Mouse (Mus musculus) erythroblast, embryonic 14.5 days (primary cell): ENCODE measurements around the gene Csf2rb2.

Experiments
- GATA1 ChIP-seq: IDR thresholded peaks from 2 replicates; pipeline ENCODE4 v1.6.1; 2012; ENCODE audit warnings: low read length, inconsistent platforms, mixed read lengths
- TAL1 ChIP-seq: IDR thresholded peaks from 3 replicates; pipeline ENCODE4 v1.6.1; 2012; ENCODE audit warnings: low read length, inconsistent platforms, mixed read lengths

GRCm38 (mm10) chr15:78344567-78344966, 39.0 kb upstream of the Csf2rb2 start:
- TF ChIP-seq TAL1: no peak
- no peak for TF ChIP-seq GATA1
